Mouse (Mus musculus): ENCODE measurements around the gene Prps1l1.

Gene Prps1l1

DNA sequence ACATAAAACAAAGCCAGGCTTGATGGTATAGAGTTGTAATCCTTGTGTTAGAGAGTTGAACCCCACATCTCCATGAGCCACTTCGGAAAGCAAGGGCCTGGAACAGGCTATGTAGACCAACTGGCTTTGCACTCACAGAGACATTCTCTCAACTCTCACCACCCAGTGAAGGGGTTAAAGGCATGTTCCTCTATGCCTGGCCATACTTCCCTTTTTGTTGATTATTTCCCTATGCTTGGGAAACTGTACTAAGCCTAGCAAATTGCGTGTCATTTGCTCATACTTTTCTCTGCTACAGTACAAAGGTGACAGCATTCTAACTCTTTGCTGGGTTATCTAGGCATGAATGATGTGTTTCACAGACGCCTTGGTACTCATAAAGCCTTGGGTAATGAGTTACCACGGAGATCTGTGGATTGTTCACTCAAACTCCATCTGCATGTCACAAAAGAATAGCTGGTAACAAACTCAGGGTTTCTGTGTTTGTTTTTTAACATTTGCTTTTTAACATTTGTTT lies 41.4 kb downstream of the Prps1l1 start:
- DNase-seq: no peak

DNA sequence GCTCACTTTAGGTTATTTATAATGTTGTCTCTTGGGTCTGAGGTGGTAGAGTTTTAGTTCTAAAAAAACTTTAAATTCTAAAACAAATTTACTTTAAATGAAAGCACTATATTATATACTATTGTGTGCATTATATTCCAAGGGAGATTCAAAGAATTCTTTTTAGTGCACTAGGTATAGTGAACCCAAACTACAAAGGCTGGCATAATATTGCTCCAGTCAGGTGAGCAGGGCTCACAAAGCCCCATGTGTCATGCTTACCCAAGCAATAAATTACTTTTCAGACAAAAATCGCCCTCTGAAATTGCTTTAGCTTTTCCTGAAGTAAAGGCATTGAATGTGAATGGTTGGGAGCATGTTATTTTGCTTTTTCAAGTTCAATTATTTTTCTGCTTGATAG lies 43.0 kb downstream of the Prps1l1 start:
- DNase-seq: no peak

All from spleen, adult 18-20 months (tissue).